Mouse (Mus musculus) limb, embryonic 14.5 days (tissue): ENCODE measurements at regions not wholly inside any gene's neighbourhood (a gene's known extent, or its start where the extent isn't known, plus 50 kb on each side); places are given as distances from the start of the nearest gene placed in this dataset.

Source experiments
- ATAC-seq: fragments of 200-750 bp; cut with Nextera tagmentation; 2 replicates; pipeline ENCODE4 v1.8.0; 2017; ENCODE audit warnings: low read depth, moderate number of reproducible peaks, moderate TSS enrichment; ENCODE audit not compliant: low FRiP score
- DNase-seq: peaks from one replicate; pipeline ENCODE4 v3.0.0-alpha.2; 2015; ENCODE audit warnings: low spot score
- H3K27ac ChIP-seq: fragments of 300-500 bp; sonication (generic); replicated peaks from 2 replicates; pipeline ENCODE4 v1.5.1; 2014; ENCODE audit warnings: low read depth, mild to moderate bottlenecking, low read length, moderate library complexity, mixed read lengths
- H3K27me3 ChIP-seq: fragments of 300-500 bp; sonication (generic); 2 replicates; pipeline ENCODE4 v1.6.1; 2014; ENCODE audit warnings: low read length, mixed read lengths; ENCODE audit not compliant: control insufficient read depth, insufficient read depth
- H3K36me3 ChIP-seq: fragments of 300-500 bp; sonication (generic); 2 replicates; pipeline ENCODE4 v1.6.1; 2014; ENCODE audit warnings: mild to moderate bottlenecking, low read length, moderate library complexity, mixed read lengths; ENCODE audit not compliant: control insufficient read depth, insufficient read depth
- H3K4me1 ChIP-seq: fragments of 300-500 bp; sonication (generic); 2 replicates; pipeline ENCODE4 v1.6.1; 2014; ENCODE audit warnings: antibody characterized with exemption, low read length, mixed read lengths; ENCODE audit not compliant: control insufficient read depth, insufficient read depth
- H3K4me2 ChIP-seq: fragments of 300-500 bp; sonication (generic); replicated peaks from 2 replicates; pipeline ENCODE4 v1.6.1; 2014; ENCODE audit warnings: low read depth, mild to moderate bottlenecking, low read length, moderate library complexity; ENCODE audit not compliant: severe bottlenecking
- H3K4me3 ChIP-seq: fragments of 300-500 bp; sonication (generic); replicated peaks from 2 replicates; pipeline ENCODE4 v1.5.1; 2014; ENCODE audit warnings: low read length
- H3K9ac ChIP-seq: fragments of 300-500 bp; sonication (generic); 2 replicates; pipeline ENCODE4 v1.6.1; 2014; ENCODE audit warnings: mild to moderate bottlenecking, low read depth, low read length, moderate library complexity; ENCODE audit not compliant: severe bottlenecking
- H3K9me3 ChIP-seq: fragments of 300-500 bp; sonication (generic); 2 replicates; pipeline ENCODE4 v1.6.1; 2016; ENCODE audit warnings: low read length; ENCODE audit not compliant: control insufficient read depth
- POLR2A ChIP-seq: fragments of 200-500 bp; IDR thresholded peaks from 2 replicates; pipeline ENCODE4 v1.8.0; 2012; ENCODE audit warnings: inconsistent platforms, mild to moderate bottlenecking, moderate library complexity, borderline replicate concordance; ENCODE audit not compliant: insufficient read depth, insufficient read length; ENCODE audit errors: extremely low read depth
- WGBS: fragments of 180-500 bp; shearing (Covaris S2); extraction: QIAGEN DNeasy Blood & Tissue Kit; methylation state at CpG from one replicate; pipeline ENCODE4 v1.1.7; 2014; 5-methylcytosine and 5-hydroxymethylcytosine counted together

DNA sequence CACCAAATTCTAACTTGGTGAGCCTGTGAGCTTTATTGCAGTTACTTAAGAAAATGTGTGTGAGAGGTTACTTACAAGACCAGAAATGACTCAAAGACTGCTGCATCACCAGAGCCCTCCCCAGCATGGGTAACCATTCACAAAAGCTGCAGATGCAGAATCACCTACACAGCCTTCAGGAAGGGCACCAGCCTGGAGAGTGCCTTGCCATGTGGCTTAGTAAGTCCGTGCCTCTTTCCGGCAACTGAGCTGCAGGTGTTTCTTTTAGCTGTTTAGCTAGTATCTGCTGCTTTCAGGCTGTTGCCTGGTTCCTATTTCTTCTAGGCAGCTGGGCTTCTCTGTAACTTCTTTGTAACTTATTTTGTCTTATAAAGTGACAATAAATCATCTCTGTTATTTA lies 213.2 kb upstream of the Stxbp6 start:
- no peak for TF ChIP-seq POLR2A
- H3K4me3 ChIP-seq: no peak overlapping the region
- H3K4me2 ChIP-seq: no peak overlapping the region
- ATAC-seq (no peak), DNase-seq (no peak)
- H3K9ac ChIP-seq: no peak overlapping the region
- WGBS: 28% methylated on average over 2 of the region's 2 CpGs
- no peaks in the 10 kb centered on the region for H3K4me1 ChIP-seq
- H3K27me3 ChIP-seq: no peaks in the 10 kb centered on the region
- H3K36me3 ChIP-seq: no peaks in the 10 kb centered on the region
- no peaks in the 10 kb centered on the region for H3K9me3 ChIP-seq
- no peak overlapping the region for H3K27ac ChIP-seq

DNA sequence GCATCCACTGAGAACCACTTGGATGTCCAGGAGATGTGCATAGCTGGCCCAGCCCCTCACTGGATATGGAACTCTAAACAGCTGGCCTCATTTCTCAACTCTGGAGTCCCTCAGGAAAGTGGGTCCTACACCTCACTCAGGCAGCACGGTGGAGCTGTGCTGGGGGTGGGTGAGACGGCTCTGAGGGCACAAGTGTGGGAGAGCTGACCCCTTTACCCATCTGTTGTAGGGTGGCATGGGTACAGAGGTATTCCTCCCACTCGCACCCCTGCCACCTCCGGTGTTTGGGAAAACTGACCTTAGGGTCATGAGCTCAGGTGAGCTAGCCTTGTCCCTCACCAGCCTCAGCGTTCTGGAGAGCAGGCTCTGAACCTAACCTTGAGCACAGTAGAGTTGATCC lies 181.8 kb upstream of the Stxbp6 start:
- Histone ChIP-seq H3K4me2 (no peak overlapping the region), H3K27ac (no peak overlapping the region), H3K4me1 (no peaks in the 10 kb centered on the region), H3K4me3 (no peak overlapping the region), H3K27me3 (no peaks in the 10 kb centered on the region), H3K9me3 (no peaks in the 10 kb centered on the region), H3K36me3 (no peaks in the 10 kb centered on the region), H3K9ac (no peak overlapping the region)
- DNase-seq: no peak
- TF ChIP-seq POLR2A: no peak
- ATAC-seq: no peak
- 86% methylated on average over 5 of the region's 5 CpGs for whole genome bisulfite sequencing

DNA sequence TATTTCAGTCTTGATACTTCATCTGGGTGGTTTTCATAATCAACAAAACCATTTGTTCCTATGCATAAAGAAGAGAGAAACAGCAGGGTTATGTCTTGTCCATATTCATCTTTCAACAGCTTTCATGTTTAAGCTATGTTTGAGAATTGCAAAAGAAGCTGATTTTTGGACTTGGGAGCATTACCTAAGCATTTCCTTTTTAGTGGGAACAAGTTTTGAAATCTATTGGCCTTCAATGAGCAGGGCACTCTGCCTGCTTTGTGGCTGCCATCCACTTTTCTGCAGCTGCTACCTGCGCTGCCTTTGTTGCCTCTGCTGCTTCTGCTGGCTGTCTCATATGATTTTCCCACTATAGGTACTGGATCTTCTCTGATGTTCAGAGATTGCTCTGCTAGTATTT lies 136.6 kb upstream of the Stxbp6 start:
- Histone ChIP-seq H3K4me1 (no peaks in the 10 kb centered on the region), H3K9me3 (no peaks in the 10 kb centered on the region), H3K36me3 (no peaks in the 10 kb centered on the region), H3K27me3 (no peaks in the 10 kb centered on the region), H3K4me3 (no peak overlapping the region), H3K9ac (no peak overlapping the region), H3K27ac (no peak overlapping the region), H3K4me2 (no peak overlapping the region)
- TF ChIP-seq POLR2A: no peak
- DNase-seq (no peak), ATAC-seq (no peak)
- WGBS: 88% methylated on average over 1 of the region's 1 CpGs

DNA sequence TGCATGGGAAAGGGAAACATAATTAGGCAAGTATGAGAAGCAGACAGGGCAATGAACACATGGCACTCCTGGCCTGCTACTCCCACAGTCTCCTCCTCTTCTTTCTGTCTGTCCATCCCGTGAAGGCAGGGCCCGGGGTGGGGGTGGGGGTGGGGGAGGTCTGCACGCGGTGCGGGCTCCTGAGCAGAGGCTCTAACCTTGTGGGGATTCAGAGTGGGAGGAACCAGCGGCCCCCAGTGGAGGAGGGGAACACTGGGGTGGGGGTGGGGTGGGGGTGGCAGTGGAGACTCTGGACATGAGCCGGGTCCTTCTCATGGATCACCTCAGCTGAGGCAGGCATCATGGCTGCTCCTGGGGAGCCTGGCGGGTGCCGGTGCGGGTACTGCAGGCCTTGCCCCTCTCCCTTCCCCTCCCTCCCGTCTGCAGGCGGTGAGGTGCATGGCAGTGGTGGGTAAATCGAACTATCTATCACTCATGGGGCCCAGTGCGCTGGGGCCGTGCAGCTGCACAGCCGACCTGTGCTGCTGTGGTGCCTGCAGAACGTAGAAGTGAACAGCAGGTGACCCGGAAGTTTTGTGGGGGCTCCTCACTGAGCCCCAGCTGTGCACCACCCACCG lies 120.9 kb upstream of the Stxbp6 start:
- DNase-seq (no peak), ATAC-seq (no peak)
- no peak overlapping the region for H3K9ac ChIP-seq
- no peak for TF ChIP-seq POLR2A
- no peaks in the 10 kb centered on the region for H3K4me1 ChIP-seq
- no peaks in the 10 kb centered on the region for H3K36me3 ChIP-seq
- H3K9me3 ChIP-seq: no peaks in the 10 kb centered on the region
- no peak overlapping the region for H3K4me2 ChIP-seq
- 67% methylated on average over 16 of the region's 19 CpGs for WGBS
- H3K4me3 ChIP-seq: no peak overlapping the region
- H3K27ac ChIP-seq: no peak overlapping the region
- H3K27me3 ChIP-seq: no peaks in the 10 kb centered on the region

DNA sequence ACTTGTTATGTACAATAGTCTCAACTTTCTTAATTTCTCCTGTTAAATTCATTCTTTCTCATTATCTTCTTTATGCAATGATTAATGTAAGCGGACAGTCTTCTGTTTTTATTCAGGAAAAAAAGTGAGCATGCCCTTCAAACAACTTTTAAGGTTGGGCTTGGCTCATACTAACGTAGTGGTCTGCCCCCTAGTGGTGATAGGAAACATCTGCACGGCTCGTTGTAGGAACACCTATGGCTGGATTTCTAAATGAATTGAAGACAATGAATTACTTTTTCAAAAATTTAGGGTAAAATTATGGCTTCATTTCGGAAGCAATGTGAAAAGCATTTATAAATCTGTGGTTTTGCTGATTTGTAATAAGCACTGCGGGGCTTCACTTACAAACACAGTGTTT lies 112.6 kb upstream of the Stxbp6 start:
- Histone ChIP-seq H3K36me3 (no peaks in the 10 kb centered on the region), H3K27me3 (no peaks in the 10 kb centered on the region), H3K9me3 (no peaks in the 10 kb centered on the region), H3K4me2 (no peak overlapping the region), H3K27ac (no peak overlapping the region), H3K4me1 (no peaks in the 10 kb centered on the region), H3K9ac (no peak overlapping the region), H3K4me3 (no peak overlapping the region)
- DNase-seq: peak; percentile 90
- TF ChIP-seq POLR2A: no peak
- peak; percentile 68; the same call in 1 of the 2 replicates for ATAC-seq
- WGBS: 13% methylated on average over 6 of the region's 6 CpGs

DNA sequence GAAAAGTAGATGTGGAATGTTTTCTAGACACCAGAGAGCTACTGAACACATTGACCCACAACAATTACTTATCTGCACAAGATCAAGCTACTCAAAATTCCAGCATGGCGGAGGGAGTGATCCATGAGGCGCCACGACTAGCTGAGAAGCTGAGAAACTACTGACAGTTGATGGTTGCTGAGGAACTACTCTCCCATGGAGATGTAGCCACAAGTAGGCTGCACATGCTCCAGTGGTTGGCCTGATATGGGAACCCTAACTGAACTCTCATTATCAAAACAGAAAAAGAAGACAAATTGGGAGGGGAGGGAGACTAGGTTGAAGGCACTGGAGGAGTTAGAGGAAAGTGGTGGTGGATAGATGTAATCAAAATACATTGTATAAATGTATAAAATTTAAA lies 110.0 kb upstream of the Stxbp6 start:
- DNase-seq (no peak), ATAC-seq (no peak)
- no peak overlapping the region for H3K4me2 ChIP-seq
- no peak for TF ChIP-seq POLR2A
- no peak overlapping the region for H3K4me3 ChIP-seq
- no peaks in the 10 kb centered on the region for H3K4me1 ChIP-seq
- no peaks in the 10 kb centered on the region for H3K9me3 ChIP-seq
- no peak overlapping the region for H3K9ac ChIP-seq
- H3K27ac ChIP-seq: no peak overlapping the region
- no peaks in the 10 kb centered on the region for H3K27me3 ChIP-seq
- H3K36me3 ChIP-seq: no peaks in the 10 kb centered on the region
- 87% methylated on average over 3 of the region's 3 CpGs for WGBS
